ENCODE assay signal across 18 mouse cellular contexts in genomic region chr2:112341117-112341516, GRCm38 (mm10).
"Had no signal": no experiment of that assay in that cellular context is flagged by ENCODE, and none has a peak within 500 bp of the region (broad histone marks: within the 10 kb centered on the region; RNA-seq: fewer than 3 reads in every experiment).

No protein-coding gene starts in this region.

- DNase-seq: left cerebral cortex, postnatal 4 days; liver, postnatal 0 days; lung, embryonic 14.5 days; right cerebral cortex, adult 18-20 months; right cerebral cortex, postnatal 14 days; right cerebral cortex, postnatal 4 days; thymus, postnatal 25 days had no signal

- H3K4me1 ChIP-seq: limb, embryonic 12.5 days; limb, embryonic 15.5 days; midbrain, embryonic 12.5 days; midbrain, embryonic 15.5 days; neural tube, embryonic 12.5 days; neural tube, embryonic 15.5 days had no signal

- ATAC-seq: liver, postnatal 0 days; lung, postnatal 0 days; midbrain, embryonic 15.5 days had no signal

- H3K9ac ChIP-seq: limb, embryonic 12.5 days; limb, embryonic 15.5 days; liver, embryonic 14.5 days; liver, postnatal 0 days; lung, embryonic 14.5 days; midbrain, embryonic 12.5 days; midbrain, embryonic 15.5 days; neural tube, embryonic 12.5 days; neural tube, embryonic 15.5 days had no signal

- H3K4me3 ChIP-seq: limb, embryonic 12.5 days; limb, embryonic 15.5 days; midbrain, embryonic 12.5 days; midbrain, embryonic 15.5 days; neural tube, embryonic 12.5 days; neural tube, embryonic 15.5 days had no signal

- H3K27ac ChIP-seq: limb, embryonic 12.5 days; limb, embryonic 15.5 days; liver, embryonic 14.5 days; macrophage; midbrain, embryonic 12.5 days; midbrain, embryonic 15.5 days; neural tube, embryonic 12.5 days; neural tube, embryonic 15.5 days; stomach, postnatal 0 days had no signal

- H3K27me3 ChIP-seq: limb, embryonic 12.5 days; limb, embryonic 15.5 days; midbrain, embryonic 12.5 days; midbrain, embryonic 15.5 days; neural tube, embryonic 12.5 days; neural tube, embryonic 15.5 days had no signal

- H3K4me2 ChIP-seq: limb, embryonic 12.5 days; limb, embryonic 15.5 days; liver, embryonic 11.5 days; lung, embryonic 14.5 days; midbrain, embryonic 12.5 days; midbrain, embryonic 15.5 days; neural tube, embryonic 12.5 days; neural tube, embryonic 15.5 days had no signal

- H3K9me3 ChIP-seq: limb, embryonic 12.5 days; limb, embryonic 15.5 days; midbrain, embryonic 12.5 days; midbrain, embryonic 15.5 days; neural tube, embryonic 12.5 days; neural tube, embryonic 15.5 days had no signal
